Comparison of ENCODE assay signal across 25 mouse cellular contexts in genomic region chr13:52497029-52497550, GRCm38 (mm10). TPM values are rescaled to one million over a fixed set of nuclear protein-coding genes. Genes with fewer than 3 reads are reported as not detected.
DNase-seq lines count a peak whose midpoint lies in the region; ATAC-seq and TF ChIP-seq lines count a peak whose summit lies in the region.
"Had no signal": no experiment of that assay in that cellular context is flagged by ENCODE, and none has a peak within 500 bp of the region (broad histone marks: within the 10 kb centered on the region; RNA-seq: fewer than 3 reads in every experiment).

No protein-coding gene starts in this region.

- no peaks in the 10 kb centered on the region for H3K27me3 ChIP-seq in intestine, embryonic 14.5 days (replicated peaks; ENCODE audit: control insufficient read depth, insufficient read depth, low read length)
- H3K27me3 ChIP-seq in intestine, postnatal 0 days (replicated peaks; ENCODE audit: control insufficient read depth, insufficient read depth, low read length): no peaks in the 10 kb centered on the region
- H3K27me3 ChIP-seq: CH12.LX; embryonic facial prominence, embryonic 12.5 days; embryonic facial prominence, embryonic 15.5 days; forebrain, embryonic 15.5 days; hindbrain, embryonic 13.5 days had no signal

- peaks cover 6% of the 10 kb centered on the region; the same call in 1 of the 2 replicates for H3K4me1 ChIP-seq in intestine, embryonic 14.5 days (replicated peaks; ENCODE audit: control insufficient read depth, insufficient read depth, low read length)
- H3K4me1 ChIP-seq in intestine, postnatal 0 days (replicated peaks; ENCODE audit: control insufficient read depth, insufficient read depth, low read length): no peaks in the 10 kb centered on the region
- H3K4me1 ChIP-seq: embryonic facial prominence, embryonic 12.5 days; embryonic facial prominence, embryonic 15.5 days; hindbrain, embryonic 10.5 days; hindbrain, embryonic 13.5 days had no signal

- H3K9me3 ChIP-seq in intestine, embryonic 14.5 days (ENCODE audit: control insufficient read depth, low read length): no peaks in the 10 kb centered on the region
- no peaks in the 10 kb centered on the region for H3K9me3 ChIP-seq in intestine, postnatal 0 days (ENCODE audit: control insufficient read depth)
- H3K9me3 ChIP-seq: embryonic facial prominence, embryonic 12.5 days; embryonic facial prominence, embryonic 15.5 days; forebrain, embryonic 15.5 days; hindbrain, embryonic 10.5 days; hindbrain, embryonic 13.5 days had no signal

- H3K27ac ChIP-seq in intestine, embryonic 14.5 days (ENCODE audit: low read depth): no peak overlapping the region
- no peak overlapping the region for H3K27ac ChIP-seq in intestine, postnatal 0 days (ENCODE audit: low read depth, low read length)
- H3K27ac ChIP-seq: embryonic facial prominence, embryonic 12.5 days; embryonic facial prominence, embryonic 15.5 days; forebrain, embryonic 15.5 days; hindbrain, embryonic 10.5 days; hindbrain, embryonic 13.5 days had no signal

- no peak overlapping the region for H3K4me3 ChIP-seq in intestine, embryonic 14.5 days (ENCODE audit: low read depth, low read length)
- H3K4me3 ChIP-seq in intestine, postnatal 0 days (ENCODE audit: low read depth, low read length): no peak overlapping the region
- H3K4me3 ChIP-seq: embryonic facial prominence, embryonic 12.5 days; embryonic facial prominence, embryonic 15.5 days; forebrain, embryonic 15.5 days; hindbrain, embryonic 10.5 days; hindbrain, embryonic 13.5 days had no signal

- intact Hi-C loops in heart, postnatal 14 days (cut with DNase I): no loop called here

- no peaks in the 10 kb centered on the region for H3K36me3 ChIP-seq in intestine, embryonic 14.5 days (ENCODE audit: control insufficient read depth, insufficient read depth, low read length)
- H3K36me3 ChIP-seq in intestine, postnatal 0 days (ENCODE audit: control insufficient read depth, insufficient read depth): no peaks in the 10 kb centered on the region
- H3K36me3 ChIP-seq: embryonic facial prominence, embryonic 12.5 days; embryonic facial prominence, embryonic 15.5 days; forebrain, embryonic 15.5 days; G1E; hindbrain, embryonic 10.5 days; hindbrain, embryonic 13.5 days had no signal

- DNase-seq in heart, adult 11 months: peak; percentile 36
- DNase-seq in heart, postnatal 14 days: no peak
- peak; percentile 33 for DNase-seq in adipocyte (ENCODE audit: low spot score)
- DNase-seq in intestine, embryonic 14.5 days (ENCODE audit: low spot score): no peak
- DNase-seq in lung, postnatal 36 days: no peak
- DNase-seq: adrenal gland, adult 2 months; adrenal gland, postnatal 14 days; cerebellum, adult 11 months; cerebellum, adult 2 months; cerebellum, adult 9-11 months; cerebellum, postnatal 25 days; gastrocnemius, postnatal 10 days; gastrocnemius, postnatal 36 days; heart, postnatal 36 days had no signal

- no peak overlapping the region for H3K4me2 ChIP-seq in intestine, embryonic 14.5 days (ENCODE audit: low read length)
- H3K4me2 ChIP-seq in intestine, postnatal 0 days (replicated peaks; ENCODE audit: low read depth): no peak overlapping the region
- H3K4me2 ChIP-seq: embryonic facial prominence, embryonic 12.5 days; embryonic facial prominence, embryonic 15.5 days; forebrain, embryonic 15.5 days; heart, embryonic 11.5 days; hindbrain, embryonic 13.5 days had no signal

- no peak overlapping the region for H3K9ac ChIP-seq in intestine, embryonic 14.5 days (ENCODE audit: low read length)
- H3K9ac ChIP-seq in intestine, postnatal 0 days (ENCODE audit: low read depth, low read length): no peak overlapping the region
- H3K9ac ChIP-seq: embryonic facial prominence, embryonic 12.5 days; embryonic facial prominence, embryonic 15.5 days; forebrain, embryonic 15.5 days; hindbrain, embryonic 13.5 days had no signal

- ATAC-seq in intestine, embryonic 14.5 days (replicated peaks; ENCODE audit: low FRiP score, low TSS enrichment, low read depth): peak; percentile 62; the same call in 1 of the 2 replicates
- peak; percentile 68 for ATAC-seq in intestine, postnatal 0 days
- ATAC-seq: forebrain, embryonic 15.5 days; hindbrain, embryonic 16.5 days; Patski had no signal

- 65% methylated on average over 4 of the region's 4 CpGs for WGBS in intestine, embryonic 14.5 days
- WGBS in intestine, postnatal 0 days: 39% methylated on average over 4 of the region's 4 CpGs

- no peak for TF ChIP-seq CTCF in intestine, postnatal 0 days (IDR thresholded peaks at IDR 0.05; ENCODE audit: low read depth)

RNA-seq across cellular contexts. Expression of gene Diras2, which starts 34.0 kb away (rescaled TPM):
- total RNA-seq in heart, postnatal 14 days (2021): under 1 TPM; 0.33 to 0.54 TPM
- polyA plus RNA-seq in intestine, embryonic 14.5 days (2014; fragmentation: Nextera tagmentation; extraction: Ambion mirVana): 0.56 and 0.58 TPM in 2 replicates
- polyA plus RNA-seq in intestine, postnatal 0 days (2015; fragmentation: Nextera tagmentation; extraction: Ambion mirVana): 0.58 and 0.61 TPM in 2 replicates
- polyA plus RNA-seq: G1E, Patski had no signal

Comparison
In these comparisons a context has a peak if more than half of its experiments do, and no peak if none do; other contexts are left out.
1. DNase-seq: peak in heart, adult 11 months (single experiment) and adipocyte (single experiment); none in heart, postnatal 14 days (0 of 2), intestine, embryonic 14.5 days (single experiment) and lung, postnatal 36 days (single experiment).